Mouse (Mus musculus): ENCODE data around the gene Lsm6. TPM values are rescaled to one million over a fixed set of nuclear protein-coding genes. Genes with fewer than 3 reads are reported as not detected.
"Not testable (repeated sequence)": the region's sequence is repeated elsewhere in the genome, so short reads cannot be mapped to it uniquely, and the experiment has no call there.

Gene Lsm6
- polyA plus RNA-seq, 2 experiments: 126 to 276 TPM

DNA sequence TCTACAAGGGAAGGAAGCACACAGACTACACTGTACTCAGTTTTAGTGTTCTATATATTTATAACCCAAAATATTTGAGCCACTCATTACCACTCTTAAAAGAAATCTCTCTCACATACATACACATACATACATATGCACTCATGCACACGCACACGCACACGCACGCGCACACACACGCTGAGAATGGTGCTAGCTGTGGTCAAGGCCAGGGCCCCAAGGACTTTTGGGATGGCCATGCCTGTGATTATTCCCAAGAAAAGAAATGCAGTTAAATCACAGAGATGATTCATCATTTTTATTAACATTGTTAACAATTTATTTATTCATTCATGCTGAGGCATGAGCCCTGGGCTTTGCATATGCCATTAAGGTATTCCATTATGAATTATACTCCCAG, 15.2 kb upstream of the Lsm6 start:
- DNase-seq (ENCODE audit: low spot score) (no peak), ATAC-seq (ENCODE audit: low FRiP score, low read depth) (no peak)
- Histone ChIP-seq H3K27ac (replicated peaks; ENCODE audit: low read depth, low read length) (no peak overlapping the region), H3K9ac (ENCODE audit: low read depth, low read length, severe bottlenecking) (no peak overlapping the region), H3K4me2 (replicated peaks; ENCODE audit: low read depth, low read length, severe bottlenecking) (no peak overlapping the region), H3K27me3 (ENCODE audit: control insufficient read depth, insufficient read depth, low read length) (no peaks in the 10 kb centered on the region), H3K9me3 (ENCODE audit: control insufficient read depth, low read length) (no peaks in the 10 kb centered on the region), H3K36me3 (ENCODE audit: control insufficient read depth, insufficient read depth, low read length) (no peaks in the 10 kb centered on the region), H3K4me3 (replicated peaks; ENCODE audit: low read length) (no peak overlapping the region), H3K4me1 (ENCODE audit: control insufficient read depth, insufficient read depth, low read length) (no peaks in the 10 kb centered on the region)
- WGBS: 96% methylated on average over 6 of the region's 6 CpGs
- TF ChIP-seq POLR2A (IDR thresholded peaks at IDR 0.05; ENCODE audit: borderline replicate concordance, extremely low read depth, insufficient read depth, insufficient read length): no peak

DNA sequence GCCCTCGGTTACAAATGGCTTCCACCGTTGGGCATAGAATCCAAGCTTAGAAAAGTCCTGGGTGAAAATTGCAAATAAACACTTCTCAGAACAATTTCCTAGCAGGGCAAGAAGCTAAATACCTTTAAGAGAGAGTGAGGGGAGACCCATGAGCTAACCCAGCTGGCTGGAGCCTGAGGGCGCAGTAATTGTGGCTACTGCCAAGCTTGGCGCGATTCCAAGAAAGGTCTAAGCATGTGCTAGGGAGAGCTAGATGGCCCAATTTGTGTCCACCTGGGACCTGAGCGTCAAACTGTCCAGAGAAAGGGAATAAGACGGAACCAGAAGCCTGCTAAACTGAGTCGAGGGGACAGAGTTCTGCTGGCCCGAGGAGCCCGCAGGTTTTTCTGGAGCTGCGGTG, 7.5 kb upstream of the Lsm6 start:
- peaks cover 6% of the 10 kb centered on the region; the same call in 1 of the 2 replicates for H3K4me1 ChIP-seq (ENCODE audit: control insufficient read depth, insufficient read depth, low read length)
- no peak overlapping the region for H3K4me3 ChIP-seq (replicated peaks; ENCODE audit: low read length)
- no peak overlapping the region for H3K4me2 ChIP-seq (replicated peaks; ENCODE audit: low read depth, low read length, severe bottlenecking)
- TF ChIP-seq POLR2A (IDR thresholded peaks at IDR 0.05; ENCODE audit: borderline replicate concordance, extremely low read depth, insufficient read depth, insufficient read length): no peak
- no peaks in the 10 kb centered on the region for H3K27me3 ChIP-seq (ENCODE audit: control insufficient read depth, insufficient read depth, low read length)
- no peaks in the 10 kb centered on the region for H3K9me3 ChIP-seq (ENCODE audit: control insufficient read depth, low read length)
- H3K27ac ChIP-seq (replicated peaks; ENCODE audit: low read depth, low read length): no peak overlapping the region
- no peaks in the 10 kb centered on the region for H3K36me3 ChIP-seq (ENCODE audit: control insufficient read depth, insufficient read depth, low read length)
- DNase-seq (ENCODE audit: low spot score) (peak; percentile 37), ATAC-seq (ENCODE audit: low FRiP score, low read depth) (no peak)
- H3K9ac ChIP-seq (ENCODE audit: low read depth, low read length, severe bottlenecking): no peak overlapping the region
- 44% methylated on average over 11 of the region's 11 CpGs for WGBS

- TF ChIP-seq POLR2A (IDR thresholded peaks at IDR 0.05; ENCODE audit: borderline replicate concordance, extremely low read depth, insufficient read depth, insufficient read length): no peak
- H3K27ac ChIP-seq (replicated peaks; ENCODE audit: low read depth, low read length): no peak overlapping the region
- H3K4me2 ChIP-seq (replicated peaks; ENCODE audit: low read depth, low read length, severe bottlenecking): no peak overlapping the region
- H3K27me3 ChIP-seq (ENCODE audit: control insufficient read depth, insufficient read depth, low read length): no peaks in the 10 kb centered on the region
- H3K9ac ChIP-seq (ENCODE audit: low read depth, low read length, severe bottlenecking): no peak overlapping the region
- 90% methylated on average over 4 of the region's 4 CpGs for WGBS
- no peaks in the 10 kb centered on the region for H3K36me3 ChIP-seq (ENCODE audit: control insufficient read depth, insufficient read depth, low read length)
- H3K4me1 ChIP-seq (ENCODE audit: control insufficient read depth, insufficient read depth, low read length): peaks cover 6% of the 10 kb centered on the region; the same call in 1 of the 2 replicates
- ATAC-seq (ENCODE audit: low FRiP score, low read depth) (no peak), DNase-seq (ENCODE audit: low spot score) (no peak)
- no peaks in the 10 kb centered on the region for H3K9me3 ChIP-seq (ENCODE audit: control insufficient read depth, low read length)
- no peak overlapping the region for H3K4me3 ChIP-seq (replicated peaks; ENCODE audit: low read length)
Measured at GRCm38 (mm10) chr8:78824515-78824914, 3.6 kb upstream of the Lsm6 start.

DNA sequence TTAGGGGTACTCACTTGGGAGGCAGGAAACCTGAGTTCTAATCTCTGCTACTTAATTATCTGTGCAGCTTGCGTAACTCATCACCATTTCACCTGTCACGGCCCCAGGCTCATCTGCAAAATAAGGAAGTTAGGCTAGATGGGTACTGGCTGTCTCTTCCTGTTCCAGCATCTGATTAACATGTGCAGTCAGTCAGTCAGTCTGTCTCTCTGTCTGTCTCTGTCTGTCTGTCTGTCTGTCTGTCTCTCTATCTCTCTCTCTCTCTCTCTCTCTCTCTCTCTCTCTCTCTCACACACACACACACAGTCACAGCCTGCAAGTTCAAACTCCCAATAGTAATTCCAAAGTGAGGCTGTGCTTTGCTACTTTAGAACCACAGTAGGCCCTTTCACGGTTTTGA, 967 bp downstream of the Lsm6 start:
- 33% methylated on average over 3 of the region's 3 CpGs for WGBS
- H3K36me3 ChIP-seq (ENCODE audit: control insufficient read depth, insufficient read depth, low read length): peaks cover 14% of the 10 kb centered on the region
- DNase-seq (ENCODE audit: low spot score); H3K4me1 ChIP-seq (ENCODE audit: control insufficient read depth, insufficient read depth, low read length); H3K27me3 ChIP-seq (ENCODE audit: control insufficient read depth, insufficient read depth, low read length); ATAC-seq (ENCODE audit: low FRiP score, low read depth); H3K9me3 ChIP-seq (ENCODE audit: control insufficient read depth, low read length): not testable (repeated sequence)
- peak overlapping the region; percentile 81 for H3K4me3 ChIP-seq (replicated peaks; ENCODE audit: low read length)
- H3K27ac ChIP-seq (replicated peaks; ENCODE audit: low read depth, low read length): peak overlapping the region; percentile 96; the same call in 1 of the 2 replicates
- H3K4me2 ChIP-seq (replicated peaks; ENCODE audit: low read depth, low read length, severe bottlenecking): peak overlapping the region; percentile 51
- H3K9ac ChIP-seq (ENCODE audit: low read depth, low read length, severe bottlenecking): peak overlapping the region; percentile 86

DNA sequence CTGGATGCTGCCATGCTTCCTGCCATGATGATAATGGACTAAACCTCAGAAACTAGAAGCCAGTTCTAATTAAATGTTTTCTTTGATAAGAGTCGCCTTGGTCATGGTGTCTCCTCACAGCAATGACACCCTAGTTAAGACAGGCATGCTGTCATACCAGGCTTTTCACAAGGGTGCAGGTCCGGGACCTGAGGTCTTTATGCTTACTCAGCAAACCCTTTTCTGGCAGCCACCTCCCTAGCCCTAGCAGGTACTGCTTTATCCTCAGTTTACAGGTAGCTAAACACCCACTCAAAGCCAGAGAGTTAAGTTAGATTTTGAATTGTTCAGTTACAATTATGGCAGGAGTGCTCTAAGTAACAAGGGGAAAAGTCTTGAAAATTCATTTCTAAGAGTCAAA, 6.2 kb downstream of the Lsm6 start:
- Histone ChIP-seq H3K27ac (replicated peaks; ENCODE audit: low read depth, low read length) (no peak overlapping the region), H3K4me2 (replicated peaks; ENCODE audit: low read depth, low read length, severe bottlenecking) (no peak overlapping the region), H3K27me3 (ENCODE audit: control insufficient read depth, insufficient read depth, low read length) (no peaks in the 10 kb centered on the region), H3K9me3 (ENCODE audit: control insufficient read depth, low read length) (no peaks in the 10 kb centered on the region), H3K9ac (ENCODE audit: low read depth, low read length, severe bottlenecking) (no peak overlapping the region), H3K4me3 (replicated peaks; ENCODE audit: low read length) (no peak overlapping the region), H3K4me1 (ENCODE audit: control insufficient read depth, insufficient read depth, low read length) (peaks cover 7% of the 10 kb centered on the region), H3K36me3 (ENCODE audit: control insufficient read depth, insufficient read depth, low read length) (peaks cover 42% of the 10 kb centered on the region)
- ATAC-seq (ENCODE audit: low FRiP score, low read depth): no peak
- no peak for TF ChIP-seq POLR2A (IDR thresholded peaks at IDR 0.05; ENCODE audit: borderline replicate concordance, extremely low read depth, insufficient read depth, insufficient read length)
- WGBS: 92% methylated on average over 2 of the region's 2 CpGs
- DNase-seq (ENCODE audit: low spot score): no peak

GRCm38 (mm10) chr8:78813021-78813420, 7.9 kb downstream of the Lsm6 start:
- no peak overlapping the region for H3K9ac ChIP-seq (ENCODE audit: low read depth, low read length, severe bottlenecking)
- peak; percentile 81 for ATAC-seq (ENCODE audit: low FRiP score, low read depth)
- peak; percentile 52 for DNase-seq (ENCODE audit: low spot score)
- H3K4me2 ChIP-seq (replicated peaks; ENCODE audit: low read depth, low read length, severe bottlenecking): no peak overlapping the region
- 73% methylated on average over 9 of the region's 9 CpGs for WGBS
- H3K27me3 ChIP-seq (ENCODE audit: control insufficient read depth, insufficient read depth, low read length): no peaks in the 10 kb centered on the region
- H3K36me3 ChIP-seq (ENCODE audit: control insufficient read depth, insufficient read depth, low read length): peaks cover 47% of the 10 kb centered on the region
- no peaks in the 10 kb centered on the region for H3K4me1 ChIP-seq (ENCODE audit: control insufficient read depth, insufficient read depth, low read length)
- H3K4me3 ChIP-seq (replicated peaks; ENCODE audit: low read length): no peak overlapping the region
- no peak for TF ChIP-seq POLR2A (IDR thresholded peaks at IDR 0.05; ENCODE audit: borderline replicate concordance, extremely low read depth, insufficient read depth, insufficient read length)
- H3K27ac ChIP-seq (replicated peaks; ENCODE audit: low read depth, low read length): no peak overlapping the region
- no peaks in the 10 kb centered on the region for H3K9me3 ChIP-seq (ENCODE audit: control insufficient read depth, low read length)
